Mouse (Mus musculus) liver, postnatal 0 days (tissue): ENCODE data around the gene Tnfsf13. TPM values are rescaled to one million over a fixed set of nuclear protein-coding genes. Genes with fewer than 3 reads are reported as not detected.
A peak's percentile ranks its signal among the peaks of the same experiment; 100 is the strongest.

Source experiments
- ATAC-seq: fragments of 200-750 bp; cut with Nextera tagmentation; 2 replicates; pipeline ENCODE4 v1.8.0; 2017; ENCODE audit warnings: mild to moderate bottlenecking, moderate library complexity
- DNase-seq: peaks from one replicate; pipeline ENCODE4 v3.0.0-alpha.2; 2016
- H3K27ac ChIP-seq: fragments of 300-500 bp; sonication (generic); 2 replicates; pipeline ENCODE4 v1.5.1; 2014; ENCODE audit warnings: antibody characterized with exemption, moderate library complexity, mild to moderate bottlenecking, low read depth
- H3K27me3 ChIP-seq: fragments of 300-500 bp; sonication (generic); 2 replicates; pipeline ENCODE4 v1.6.1; 2014; ENCODE audit warnings: low read length, control low read depth, mixed read lengths; ENCODE audit not compliant: insufficient read depth
- H3K36me3 ChIP-seq: fragments of 300-500 bp; sonication (generic); replicated peaks from 2 replicates; pipeline ENCODE4 v1.6.1; 2014; ENCODE audit warnings: mild to moderate bottlenecking, control low read depth, low read length, moderate library complexity, mixed read lengths; ENCODE audit not compliant: insufficient read depth
- H3K4me1 ChIP-seq: fragments of 300-500 bp; sonication (generic); 2 replicates; pipeline ENCODE4 v1.6.1; 2014; ENCODE audit warnings: antibody characterized with exemption, mild to moderate bottlenecking, control low read depth; ENCODE audit not compliant: insufficient read depth
- H3K4me2 ChIP-seq: fragments of 300-500 bp; sonication (generic); 2 replicates; pipeline ENCODE4 v1.6.1; 2014; ENCODE audit warnings: low read depth, mild to moderate bottlenecking, low read length, moderate library complexity, mixed read lengths
- H3K4me3 ChIP-seq: fragments of 300-500 bp; sonication (generic); 2 replicates; pipeline ENCODE4 v1.5.1; 2014; ENCODE audit warnings: low read depth, low read length
- H3K9ac ChIP-seq: fragments of 300-500 bp; sonication (generic); replicated peaks from 2 replicates; pipeline ENCODE4 v1.6.1; 2014; ENCODE audit warnings: mild to moderate bottlenecking, moderate library complexity
- H3K9me3 ChIP-seq: fragments of 300-500 bp; sonication (generic); 2 replicates; pipeline ENCODE4 v1.6.1; 2016; ENCODE audit warnings: mild to moderate bottlenecking, control low read depth, low read length, mixed read lengths
- CTCF ChIP-seq: sonication (generic); IDR thresholded peaks from 2 replicates; pipeline ENCODE4 v1.5.1; 2016; ENCODE audit warnings: antibody characterized with exemption, low read depth
- EP300 ChIP-seq: IDR thresholded peaks from 2 replicates; pipeline ENCODE4 v1.6.1; 2016; ENCODE audit warnings: antibody characterized with exemption, low read depth, mild to moderate bottlenecking
- WGBS: fragments of 180-500 bp; shearing (Covaris S2); extraction: QIAGEN DNeasy Blood & Tissue Kit; methylation state at CpG from one replicate; pipeline ENCODE4 v1.1.7; 2014; ENCODE audit not compliant: insufficient replicate concordance; 5-methylcytosine and 5-hydroxymethylcytosine counted together
- polyA plus RNA-seq: library from polyadenylated mRNA; unstranded; fragments of >200 nt; fragmentation: Nextera tagmentation; extraction: Ambion mirVana; gene quantifications from 2 replicates; pipeline ENCODE4 v1.2.1, GENCODE M21; 2015

The Tnfsf13 gene
- polyA plus RNA-seq, 1 experiment from 2014 or later: 0.46 TPM

DNA sequence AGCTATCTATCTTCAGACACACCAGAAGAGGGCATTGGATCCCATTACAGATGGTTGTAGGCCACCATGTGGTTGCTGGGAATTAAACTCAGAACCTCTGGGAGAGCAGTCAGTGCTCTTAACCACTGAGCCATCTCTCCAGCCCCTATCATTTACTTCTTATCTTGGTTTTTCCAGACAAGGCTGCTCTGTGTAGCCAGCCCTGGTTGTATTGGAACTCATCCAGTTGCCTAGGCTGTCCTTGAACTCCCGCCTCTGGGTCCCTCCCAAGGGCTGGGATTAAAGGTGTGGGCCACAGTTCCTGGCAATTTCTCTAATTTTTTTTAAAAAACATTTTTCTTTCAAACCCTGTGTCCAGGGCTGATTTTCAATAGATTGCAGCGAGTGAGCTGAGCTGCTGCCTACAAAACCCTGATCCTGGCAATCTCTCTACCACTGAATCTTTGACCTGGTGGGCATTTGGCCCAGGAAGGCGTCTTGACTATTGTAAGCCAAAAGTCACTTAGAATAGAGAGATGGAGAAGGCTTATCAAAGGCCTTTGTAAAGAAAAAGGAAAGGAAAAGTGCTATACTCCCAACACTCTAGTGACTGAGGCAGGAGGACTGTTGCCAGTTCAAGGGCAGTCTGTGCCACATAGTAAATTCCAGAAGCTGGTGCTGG lies 24.2 kb downstream of the Tnfsf13 start:
- Histone ChIP-seq H3K9me3 (no peaks in the 10 kb centered on the region), H3K27ac (peak overlapping the region; percentile 97), H3K36me3 (peaks cover 39% of the 10 kb centered on the region), H3K4me1 (peaks cover 27% of the 10 kb centered on the region), H3K9ac (peak overlapping the region; percentile 57), H3K4me2 (peak overlapping the region; percentile 66), H3K4me3 (peak overlapping the region; percentile 53), H3K27me3 (no peaks in the 10 kb centered on the region)
- DNase-seq (no peak), ATAC-seq (no peak)
- TF ChIP-seq CTCF (no peak), EP300 (no peak)
- WGBS: 49% methylated on average over 3 of the region's 3 CpGs

DNA sequence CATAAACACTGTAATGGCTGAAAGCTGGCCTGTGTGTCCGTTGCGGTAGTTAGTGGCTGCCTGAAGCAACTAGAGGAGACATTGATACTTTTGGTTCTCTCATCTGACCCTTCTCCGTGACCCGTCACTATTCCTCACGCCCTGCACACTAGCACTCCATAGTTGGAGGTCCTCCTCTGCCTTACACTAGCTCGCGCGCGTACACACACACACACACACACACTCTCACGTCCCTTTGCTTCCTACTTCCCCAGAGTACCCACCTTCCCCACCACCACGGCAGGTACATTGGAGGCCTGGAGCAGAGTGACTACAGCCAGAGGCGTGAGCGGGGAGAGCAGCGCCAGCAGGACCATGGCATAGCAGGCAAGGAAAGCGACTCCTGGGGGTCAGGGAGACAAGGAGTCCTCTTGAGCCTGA lies 28.1 kb downstream of the Tnfsf13 start:
- no peak overlapping the region for H3K27ac ChIP-seq
- no peak overlapping the region for H3K4me3 ChIP-seq
- no peak for DNase-seq
- TF ChIP-seq EP300: no peak
- TF ChIP-seq CTCF: no peak
- H3K36me3 ChIP-seq: peaks cover 36% of the 10 kb centered on the region
- no peaks in the 10 kb centered on the region for H3K9me3 ChIP-seq
- H3K4me1 ChIP-seq: peaks cover 14% of the 10 kb centered on the region
- 87% methylated on average over 15 of the region's 15 CpGs for WGBS
- no peak overlapping the region for H3K4me2 ChIP-seq
- H3K27me3 ChIP-seq: no peaks in the 10 kb centered on the region
- no peak overlapping the region for H3K9ac ChIP-seq
- ATAC-seq: no peak

DNA sequence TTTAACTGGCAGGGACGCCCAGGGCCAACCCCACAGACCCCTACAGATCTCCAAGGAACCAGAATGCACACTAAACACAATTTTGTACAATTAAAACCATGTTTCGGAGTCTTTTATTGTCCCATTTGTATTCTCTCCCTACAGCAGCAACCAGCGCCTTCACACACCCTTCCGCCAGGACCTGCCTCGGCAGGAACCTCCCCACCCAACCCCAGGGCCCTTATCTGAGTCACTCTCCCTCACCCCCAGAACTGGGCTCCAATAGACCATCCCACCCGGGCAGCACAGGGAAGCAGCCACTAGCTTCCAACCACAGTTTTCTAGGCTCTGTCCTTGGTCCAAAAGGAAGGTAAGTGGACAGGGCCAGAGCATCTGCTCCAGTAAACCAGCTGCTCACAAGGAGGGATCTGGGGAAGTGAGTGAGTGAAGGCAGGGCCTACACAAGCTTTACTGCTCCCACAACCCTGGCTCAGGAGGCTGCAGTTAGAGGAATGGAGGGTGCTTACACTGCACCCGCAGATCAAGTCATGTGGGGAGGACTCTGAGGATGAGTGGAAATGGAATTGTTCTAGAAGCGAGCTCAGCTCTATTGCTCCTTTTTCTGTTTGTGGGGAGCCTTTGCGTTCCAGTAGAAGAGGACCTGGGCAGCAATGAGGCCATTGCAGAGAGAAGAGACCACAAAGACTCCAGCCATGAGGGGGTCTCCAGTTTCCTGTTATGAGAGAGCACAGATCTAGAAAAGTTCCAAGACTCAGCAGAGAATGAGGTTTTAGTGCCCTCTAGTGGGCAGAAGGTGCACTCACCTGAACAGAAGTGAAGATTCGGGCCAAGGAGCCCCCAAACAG lies 28.7 kb downstream of the Tnfsf13 start:
- ATAC-seq (no peak), DNase-seq (peak; percentile 61)
- Histone ChIP-seq H3K36me3 (peaks cover 43% of the 10 kb centered on the region), H3K4me1 (peaks cover 14% of the 10 kb centered on the region), H3K9me3 (no peaks in the 10 kb centered on the region), H3K4me3 (no peak overlapping the region), H3K27ac (no peak overlapping the region), H3K4me2 (no peak overlapping the region), H3K9ac (no peak overlapping the region), H3K27me3 (no peaks in the 10 kb centered on the region)
- TF ChIP-seq CTCF (peak; percentile 92), EP300 (no peak)
- WGBS: 68% methylated on average over 10 of the region's 10 CpGs

DNA sequence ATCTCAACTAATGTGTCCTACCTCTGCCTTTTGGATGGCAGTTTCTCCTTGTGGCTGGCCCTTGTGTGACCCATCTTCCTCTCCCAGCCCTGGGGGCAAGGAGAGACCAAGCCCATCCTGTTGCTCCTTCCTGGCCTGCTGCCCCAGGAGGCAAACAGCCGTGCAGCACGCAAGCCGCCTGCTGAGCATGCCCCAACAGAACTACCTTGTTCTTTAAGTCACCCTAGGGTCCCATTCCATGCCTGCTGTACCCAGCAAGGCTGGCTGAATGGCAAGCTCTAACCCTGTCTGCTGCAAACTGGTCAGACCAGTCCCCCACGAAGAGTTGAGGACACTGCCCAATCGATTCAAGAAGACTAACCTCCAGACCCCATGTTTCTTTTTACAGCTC lies 29.5 kb downstream of the Tnfsf13 start:
- TF ChIP-seq EP300 (no peak), CTCF (no peak)
- no peaks in the 10 kb centered on the region for H3K27me3 ChIP-seq
- no peak overlapping the region for H3K27ac ChIP-seq
- H3K9me3 ChIP-seq: no peaks in the 10 kb centered on the region
- 79% methylated on average over 5 of the region's 5 CpGs for WGBS
- ATAC-seq (no peak), DNase-seq (no peak)
- H3K4me1 ChIP-seq: peaks cover 8% of the 10 kb centered on the region
- H3K4me3 ChIP-seq: no peak overlapping the region
- H3K36me3 ChIP-seq: peaks cover 50% of the 10 kb centered on the region
- H3K9ac ChIP-seq: no peak overlapping the region
- H3K4me2 ChIP-seq: no peak overlapping the region

DNA sequence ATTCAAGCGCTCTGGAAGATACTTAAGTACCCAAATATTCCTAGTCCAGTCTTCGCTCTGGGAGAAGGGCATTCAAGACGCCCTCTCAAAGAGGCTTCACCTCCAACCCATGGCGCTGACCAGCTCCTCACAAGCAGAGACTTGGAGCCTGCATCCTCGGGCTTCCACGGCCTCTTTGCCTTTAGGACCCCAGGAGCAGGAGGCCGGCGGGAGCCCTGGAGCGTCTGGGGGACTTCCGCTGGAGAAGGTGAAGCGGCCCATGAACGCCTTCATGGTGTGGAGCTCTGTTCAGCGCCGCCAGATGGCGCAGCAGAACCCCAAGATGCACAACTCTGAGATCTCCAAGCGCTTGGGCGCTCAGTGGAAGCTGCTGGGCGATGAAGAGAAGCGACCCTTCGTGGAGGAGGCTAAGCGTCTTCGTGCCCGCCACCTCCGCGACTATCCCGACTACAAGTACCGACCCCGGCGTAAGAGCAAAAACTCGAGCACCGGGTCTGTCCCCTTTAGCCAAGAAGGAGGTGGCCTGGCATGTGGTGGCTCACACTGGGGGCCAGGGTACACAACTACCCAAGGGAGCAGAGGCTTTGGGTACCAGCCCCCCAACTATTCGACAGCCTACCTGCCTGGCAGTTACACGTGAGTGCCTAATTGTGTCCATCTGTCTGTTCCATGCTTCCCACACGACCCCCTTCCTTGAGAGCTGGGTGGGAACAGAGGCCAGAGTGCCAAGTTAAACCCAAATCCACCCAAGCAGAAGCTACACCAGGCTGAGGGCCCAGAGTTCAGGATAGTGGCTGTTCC lies 30.1 kb downstream of the Tnfsf13 start, which contains the start of gene Sox15:
Sox15 (plus strand) TSS at position 51 of the 801 bp plus-strand sequence.
- TF ChIP-seq EP300: no peak
- peak; percentile 81 for TF ChIP-seq CTCF
- Histone ChIP-seq H3K9ac (no peak within 1 kb of the TSS), H3K4me3 (no peak within 1 kb of the TSS), H3K27ac (peak within 1 kb of the TSS; percentile 49), H3K27me3 (no peaks in the 10 kb centered on the region), H3K4me2 (0 out of 2 replicates have a peak within 1 kb of the TSS, but pooled peaks have one; percentile 9), H3K36me3 (peaks cover 56% of the 10 kb centered on the region), H3K9me3 (no peaks in the 10 kb centered on the region), H3K4me1 (peaks cover 5% of the 10 kb centered on the region)
- ATAC-seq (peak; percentile 60), DNase-seq (peak; percentile 71)
- WGBS: 36% methylated on average over 34 of the region's 34 CpGs

DNA sequence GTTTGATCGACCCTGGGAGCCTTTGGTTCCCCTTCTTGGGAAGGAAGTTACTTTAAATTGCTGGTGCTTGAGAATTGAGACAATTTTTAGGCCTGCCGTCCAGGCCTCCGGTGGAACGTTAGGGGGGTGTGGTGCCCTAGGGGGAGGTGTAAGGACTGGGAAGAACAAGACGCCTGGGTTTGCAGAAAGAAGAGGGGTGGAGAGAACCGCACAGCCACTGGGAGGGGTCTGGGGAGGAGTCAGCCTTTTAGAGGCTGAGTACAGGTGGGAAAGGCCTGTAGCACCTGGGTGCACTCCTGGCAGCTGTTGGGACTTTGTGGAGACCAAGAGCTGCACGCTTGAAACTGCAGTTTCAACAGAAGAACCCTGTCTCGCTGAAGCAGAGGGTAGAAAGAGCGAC lies 30.8 kb downstream of the Tnfsf13 start:
- Histone ChIP-seq H3K4me2 (0 out of 2 replicates have a peak overlapping the region, but pooled peaks have one; percentile 9), H3K4me1 (peaks cover 5% of the 10 kb centered on the region), H3K36me3 (peaks cover 61% of the 10 kb centered on the region), H3K9ac (no peak overlapping the region), H3K27ac (peak overlapping the region; percentile 49), H3K27me3 (no peaks in the 10 kb centered on the region), H3K9me3 (no peaks in the 10 kb centered on the region), H3K4me3 (no peak overlapping the region)
- TF ChIP-seq EP300 (no peak), CTCF (no peak)
- ATAC-seq (no peak), DNase-seq (no peak)
- 36% methylated on average over 9 of the region's 9 CpGs for WGBS
